Mouse (Mus musculus) A20 (cell line): Measurements from ENCODE around the gene 1810009A15Rik.

Experiments used
- DNase-seq: peaks from one replicate; pipeline ENCODE4 v3.0.0-alpha.2; 2011; ENCODE audit warnings: low read depth, low spot score

1810009A15Rik gene

GRCm38 (mm10) chr19:8875031-8875430 lies 13.6 kb upstream of the 1810009A15Rik start:
- no peak for DNase-seq

GRCm38 (mm10) chr19:8880311-8881033 lies 8.2 kb upstream of the 1810009A15Rik start, which contains the start of gene Uqcc3:
Gene Uqcc3, minus strand, starts transcription at chr19:8880923.
- DNase-seq, result peak; percentile 91

GRCm38 (mm10) chr19:8881034-8881392 lies 7.6 kb upstream of the 1810009A15Rik start:
- no peak for DNase-seq

- no peak for DNase-seq
Observed at GRCm38 (mm10) chr19:8883616-8884015, 5.0 kb upstream of the 1810009A15Rik start, which contains the start of the genes Lbhd1 and Gm49403. Gene Lbhd1, plus strand, starts transcription at chr19:8883732. Gene Gm49403, plus strand, starts transcription at chr19:8883930.

- peak; percentile 37 for DNase-seq
Observed at GRCm38 (mm10) chr19:8886916-8887584, 1.6 kb upstream of the 1810009A15Rik start.

- peak; percentile 47 for DNase-seq
Observed at GRCm38 (mm10) chr19:8887585-8888463, 829 bp upstream of the 1810009A15Rik start.

GRCm38 (mm10) chr19:8892829-8893766 lies 4.4 kb downstream of the 1810009A15Rik start, which contains the start of gene Ints5:
Gene Ints5, plus strand, starts transcription at chr19:8893005.
- DNase-seq, result peak; percentile 91

- DNase-seq, result peak; percentile 84
Observed at GRCm38 (mm10) chr19:8895397-8895960, 6.8 kb downstream of the 1810009A15Rik start.

- peak; percentile 63 for DNase-seq
Observed at GRCm38 (mm10) chr19:8896231-8896630, 7.6 kb downstream of the 1810009A15Rik start.

- DNase-seq, result peak; percentile 72
Observed at GRCm38 (mm10) chr19:8897211-8897864, 8.7 kb downstream of the 1810009A15Rik start.

- DNase-seq, result peak; percentile 98
Observed at GRCm38 (mm10) chr19:8897865-8898495, 9.3 kb downstream of the 1810009A15Rik start, which contains the start of gene Ganab. Gene Ganab, plus strand, starts transcription at chr19:8898071.

- DNase-seq, result peak; percentile 49
Observed at GRCm38 (mm10) chr19:8898576-8898975, 9.9 kb downstream of the 1810009A15Rik start.

- DNase-seq, result no peak
Observed at GRCm38 (mm10) chr19:8899079-8899478, 10.4 kb downstream of the 1810009A15Rik start.

- DNase-seq, result no peak
Observed at GRCm38 (mm10) chr19:8903412-8903811, 14.8 kb downstream of the 1810009A15Rik start.

- DNase-seq, result no peak
Observed at GRCm38 (mm10) chr19:8908531-8908930, 19.9 kb downstream of the 1810009A15Rik start.

- no peak for DNase-seq
Observed at GRCm38 (mm10) chr19:8911810-8912209, 23.2 kb downstream of the 1810009A15Rik start.

- DNase-seq, result no peak
Observed at GRCm38 (mm10) chr19:8914212-8914611, 25.6 kb downstream of the 1810009A15Rik start.

- peak; percentile 77 for DNase-seq
Observed at GRCm38 (mm10) chr19:8919000-8919399, 30.3 kb downstream of the 1810009A15Rik start.

GRCm38 (mm10) chr19:8919684-8920072 lies 31.0 kb downstream of the 1810009A15Rik start:
- DNase-seq, result peak; percentile 57
